9 mouse cellular contexts compared by ENCODE assay signal in genomic region chr16:90400314-90400713, GRCm38 (mm10). TPM values are rescaled to one million over a fixed set of nuclear protein-coding genes. Genes with fewer than 3 reads are reported as not detected.
A peak's percentile ranks its signal among the peaks of the same experiment; 100 is the strongest.
DNase-seq lines count a peak whose midpoint lies in the region; ATAC-seq lines count a peak whose summit lies in the region.
"Had no signal": no experiment of that assay in that cellular context is flagged by ENCODE, and none has a peak within 500 bp of the region (broad histone marks: within the 10 kb centered on the region; RNA-seq: fewer than 3 reads in every experiment).

No protein-coding gene starts in this region.

- intact Hi-C loops in heart, postnatal 25 days (cut with DNase I): no loop called here

- H3K4me2 ChIP-seq in intestine, embryonic 14.5 days (ENCODE audit: low read length): no peak overlapping the region

- no peak for DNase-seq in heart, embryonic 10.5 days (ENCODE audit: low spot score)
- DNase-seq in heart, postnatal 25 days (ENCODE audit: low spot score): no peak
- peak; percentile 56 to 69 for DNase-seq in adrenal gland, postnatal 36 days
- DNase-seq in intestine, embryonic 14.5 days (ENCODE audit: low spot score): no peak
- DNase-seq in mesoderm, embryonic 11.5 days (ENCODE audit: low read depth, low spot score): peak; percentile 52
- DNase-seq in cerebellum, postnatal 36 days: no peak
- DNase-seq: cerebellum, postnatal 14 days had no signal

- peak overlapping the region; percentile 85 for H3K27ac ChIP-seq in heart, embryonic 10.5 days
- no peak overlapping the region for H3K27ac ChIP-seq in intestine, embryonic 14.5 days (ENCODE audit: low read depth)

- 4% methylated on average over 7 of the region's 9 CpGs for WGBS in heart, embryonic 10.5 days
- 10% methylated on average over 8 of the region's 9 CpGs for WGBS in intestine, embryonic 14.5 days

- peak overlapping the region; percentile 35 for H3K4me3 ChIP-seq in heart, embryonic 10.5 days
- no peak overlapping the region for H3K4me3 ChIP-seq in intestine, embryonic 14.5 days (ENCODE audit: low read depth, low read length)

- no peak overlapping the region for H3K9ac ChIP-seq in intestine, embryonic 14.5 days (ENCODE audit: low read length)

- no peaks in the 10 kb centered on the region for H3K27me3 ChIP-seq in heart, embryonic 10.5 days (ENCODE audit: insufficient read depth, poor library complexity, severe bottlenecking)
- H3K27me3 ChIP-seq in intestine, embryonic 14.5 days (replicated peaks; ENCODE audit: control insufficient read depth, insufficient read depth, low read length): no peaks in the 10 kb centered on the region

- peak; percentile 68 for ATAC-seq in intestine, embryonic 14.5 days (replicated peaks; ENCODE audit: low FRiP score, low TSS enrichment, low read depth)
- ATAC-seq in monocyte, adult 5-6 weeks (replicated peaks; ENCODE audit: insufficient number of reproducible peaks, low FRiP score, low TSS enrichment, poor library complexity, severe bottlenecking): no peak
- ATAC-seq in frontal cortex, adult (ENCODE audit: low TSS enrichment): no peak

- H3K9me3 ChIP-seq in heart, embryonic 10.5 days: no peaks in the 10 kb centered on the region
- no peaks in the 10 kb centered on the region for H3K9me3 ChIP-seq in intestine, embryonic 14.5 days (ENCODE audit: control insufficient read depth, low read length)

- peaks cover 11% of the 10 kb centered on the region; the same call in 1 of the 2 replicates for H3K36me3 ChIP-seq in heart, embryonic 10.5 days
- H3K36me3 ChIP-seq in intestine, embryonic 14.5 days (ENCODE audit: control insufficient read depth, insufficient read depth, low read length): no peaks in the 10 kb centered on the region

- H3K4me1 ChIP-seq in heart, embryonic 10.5 days: peaks cover 58% of the 10 kb centered on the region
- H3K4me1 ChIP-seq in intestine, embryonic 14.5 days (replicated peaks; ENCODE audit: control insufficient read depth, insufficient read depth, low read length): peaks cover 15% of the 10 kb centered on the region

RNA-seq across cellular contexts. Expression of gene Hunk, which starts 14.5 kb away (rescaled TPM):
- polyA plus RNA-seq in heart, embryonic 10.5 days (2016; fragmentation: Nextera tagmentation; extraction: Ambion mirVana): 20.0 and 22.8 TPM in 2 replicates
- total RNA-seq in heart, postnatal 25 days (2021): 1 to 10 TPM in 1 of 2 experiments, under 1 TPM in 1; 0.50 to 1.1 TPM
- 10 to 100 TPM in 1 of 2 experiments, 1 to 10 TPM in 1; 4.3 to 10.5 TPM for total RNA-seq in adrenal gland, postnatal 36 days (2021)
- 11.0 and 12.2 TPM in 2 replicates for polyA plus RNA-seq in intestine, embryonic 14.5 days (2014; fragmentation: Nextera tagmentation; extraction: Ambion mirVana)
- not detected in 3 replicates for total RNA-seq in monocyte, adult 5-6 weeks (2017)

Comparison
In these comparisons a context has a peak if more than half of its experiments do, and no peak if none do; other contexts are left out.
1. DNase-seq: peak in adrenal gland, postnatal 36 days (2 of 2) and mesoderm, embryonic 11.5 days (single experiment); none in heart, embryonic 10.5 days (single experiment), heart, postnatal 25 days (single experiment), intestine, embryonic 14.5 days (single experiment) and cerebellum, postnatal 36 days (0 of 2).